Mouse (Mus musculus) bone marrow, adult 2 months (tissue): ENCODE results near the gene Dazap1.

Source experiments
- CTCF ChIP-seq: fragments of 200-500 bp; IDR thresholded peaks from 2 replicates; pipeline ENCODE4 v1.5.1; 2011; ENCODE audit warnings: low read length, control low read depth; ENCODE audit not compliant: control insufficient read depth, insufficient read depth
- POLR2A ChIP-seq: fragments of 200-500 bp; IDR thresholded peaks from 2 replicates; pipeline ENCODE4 v1.6.1; 2011; ENCODE audit warnings: low read depth, mild to moderate bottlenecking, control low read depth, low read length, borderline replicate concordance; ENCODE audit not compliant: control insufficient read depth

DNA sequence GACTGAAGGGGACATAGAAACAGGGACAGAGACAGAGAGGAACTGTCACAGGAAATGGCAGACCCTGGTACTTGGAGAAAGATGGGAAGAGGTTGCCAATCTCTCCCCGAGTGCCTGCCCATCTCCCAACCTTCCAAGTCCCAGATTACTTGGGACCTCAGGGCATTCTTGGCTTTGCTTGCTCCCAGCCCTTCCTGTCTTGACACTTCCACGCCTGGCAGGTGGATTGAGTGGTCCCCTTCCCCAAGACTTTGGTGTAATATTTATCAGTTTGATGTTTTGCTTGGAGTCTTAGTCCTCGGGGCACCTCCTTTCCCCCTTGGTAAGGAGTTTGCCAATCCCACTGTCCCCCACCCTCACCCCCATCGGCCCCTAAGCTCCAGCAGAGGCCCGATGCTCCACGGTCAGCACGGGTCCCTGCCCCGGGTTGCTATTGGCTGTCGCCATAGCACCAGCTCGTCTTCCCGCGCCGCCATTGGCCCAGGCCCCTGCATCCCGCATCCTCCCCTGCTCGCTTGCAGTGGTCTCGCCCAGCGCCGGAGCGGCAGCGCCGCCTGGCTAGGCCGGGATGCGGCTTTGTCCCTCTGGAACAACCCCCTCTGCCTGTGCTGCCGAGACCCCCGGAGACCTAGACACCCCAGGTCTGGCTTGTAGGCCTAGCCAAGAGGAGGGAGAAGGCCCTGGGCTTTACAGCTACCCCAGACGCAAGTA lies 37.4 kb downstream of the Dazap1 start:
- TF ChIP-seq CTCF (no peak), POLR2A (no peak; the same call in 1 of the 2 replicates)
